Mouse (Mus musculus) macrophage (primary cell): ENCODE results near the gene Vps11. TPM values are rescaled to one million over a fixed set of nuclear protein-coding genes. Genes with fewer than 3 reads are reported as not detected.

Experiments
- H3K27ac ChIP-seq: fragments of 350-480 bp; formaldehyde crosslinking; 2 replicates; pipeline ENCODE4 v1.9.0; 2021
- H3K36me3 ChIP-seq: fragments of 350-480 bp; formaldehyde crosslinking; 2 replicates; pipeline ENCODE4 v1.9.0; 2021; ENCODE audit errors: inconsistent target
- H3K4me3 ChIP-seq: fragments of 350-480 bp; formaldehyde crosslinking; 2 replicates; pipeline ENCODE4 v1.9.0; 2021; ENCODE audit errors: inconsistent target
- H3K79me2 ChIP-seq: fragments of 350-480 bp; formaldehyde crosslinking; 2 replicates; pipeline ENCODE4 v1.9.0; 2021; ENCODE audit errors: inconsistent target
- WGBS: methylation state at CpG from one replicate; pipeline ENCODE4 v1.1.7; 2026; ENCODE audit warnings: inconsistent platforms; ENCODE audit not compliant: missing documents; 5-methylcytosine and 5-hydroxymethylcytosine counted together
- polyA plus RNA-seq: library from polyadenylated mRNA; stranded (reverse); fragments of 250-400 nt; gene quantifications from 3 replicates; pipeline ENCODE4 v1.2.4, GENCODE M21; 2018; ENCODE audit warnings: inconsistent platforms

Vps11 gene
- polyA plus RNA-seq, 1 experiment from 2014 or later: 37.9 TPM

- H3K4me3 ChIP-seq: peak within 1 kb of the TSS; percentile 71
- peaks cover 13% of the 10 kb centered on the region for H3K36me3 ChIP-seq
- WGBS: under 1% methylated on average over 67 of the region's 67 CpGs
- peak within 1 kb of the TSS; percentile 79 for H3K27ac ChIP-seq
- H3K79me2 ChIP-seq: peaks cover 37% of the 10 kb centered on the region
Observed at GRCm38 (mm10) chr9:44319887-44320798, 41.3 kb downstream of the Vps11 start, which contains the start of gene C2cd2l. C2cd2l (minus strand) TSS chr9:44320285.

GRCm38 (mm10) chr9:44319105-44319886 is 42.2 kb downstream of the Vps11 start:
- Histone ChIP-seq H3K79me2 (peaks cover 37% of the 10 kb centered on the region), H3K36me3 (peaks cover 22% of the 10 kb centered on the region), H3K4me3 (peak overlapping the region; percentile 71), H3K27ac (peak overlapping the region; percentile 79)
- WGBS: 4% methylated on average over 37 of the region's 37 CpGs

- peaks cover 27% of the 10 kb centered on the region for H3K36me3 ChIP-seq
- peaks cover 37% of the 10 kb centered on the region for H3K79me2 ChIP-seq
- WGBS: 22% methylated on average over 3 of the region's 3 CpGs
- H3K27ac ChIP-seq: peak overlapping the region; percentile 79
- peak overlapping the region; percentile 71 for H3K4me3 ChIP-seq
Observed at GRCm38 (mm10) chr9:44318826-44319095, 42.7 kb downstream of the Vps11 start.

GRCm38 (mm10) chr9:44318076-44318825 is 43.2 kb downstream of the Vps11 start:
- H3K27ac ChIP-seq: peak overlapping the region; percentile 79
- 78% methylated on average over 5 of the region's 5 CpGs for WGBS
- H3K36me3 ChIP-seq: peaks cover 32% of the 10 kb centered on the region
- H3K79me2 ChIP-seq: peaks cover 37% of the 10 kb centered on the region
- H3K4me3 ChIP-seq: peak overlapping the region; percentile 71

DNA sequence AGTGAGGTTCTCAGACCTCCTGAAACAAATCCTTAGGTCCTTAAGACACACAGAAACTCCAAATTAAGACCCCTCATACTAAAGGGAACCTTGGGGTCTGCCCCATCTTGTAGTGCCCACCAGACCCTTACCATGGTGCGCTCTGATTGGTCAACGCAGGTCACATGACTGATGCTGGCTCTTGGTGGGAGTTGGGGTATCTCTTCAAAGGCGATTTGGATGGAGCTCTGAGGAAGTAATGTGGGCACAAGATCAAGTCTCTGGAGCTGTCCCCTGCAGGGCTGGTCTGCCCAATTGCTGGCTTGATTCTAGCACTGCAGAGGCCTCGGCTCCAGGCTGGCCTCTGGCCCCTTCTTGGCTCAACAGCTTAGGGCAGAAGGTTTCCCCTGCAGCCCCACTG is 44.0 kb downstream of the Vps11 start:
- H3K4me3 ChIP-seq: peak overlapping the region; percentile 71; the same call in 1 of the 2 replicates
- H3K79me2 ChIP-seq: peaks cover 37% of the 10 kb centered on the region
- H3K36me3 ChIP-seq: peaks cover 40% of the 10 kb centered on the region
- 95% methylated on average over 4 of the region's 4 CpGs for WGBS
- peak overlapping the region; percentile 79 for H3K27ac ChIP-seq

GRCm38 (mm10) chr9:44314910-44315309 is 46.6 kb downstream of the Vps11 start:
- WGBS: 93% methylated on average over 18 of the region's 18 CpGs
- peaks cover 59% of the 10 kb centered on the region for H3K36me3 ChIP-seq
- H3K27ac ChIP-seq: no peak overlapping the region
- H3K79me2 ChIP-seq: peaks cover 37% of the 10 kb centered on the region
- H3K4me3 ChIP-seq: no peak overlapping the region

DNA sequence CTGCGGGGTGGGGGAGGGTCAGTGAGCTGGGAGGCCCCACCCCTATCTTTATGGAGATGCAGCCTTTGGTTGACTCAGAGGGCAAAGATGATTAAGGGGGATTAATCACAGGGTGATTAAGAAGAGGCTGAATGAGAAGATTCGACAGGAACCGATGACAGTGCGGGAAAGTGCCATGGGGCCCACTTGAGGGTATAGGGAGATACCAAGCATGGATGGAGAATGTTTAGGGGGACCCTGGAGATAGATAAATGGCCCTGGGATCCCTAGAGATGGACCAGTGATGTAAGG is 47.3 kb downstream of the Vps11 start:
- Histone ChIP-seq H3K4me3 (no peak overlapping the region), H3K79me2 (peaks cover 34% of the 10 kb centered on the region), H3K27ac (no peak overlapping the region), H3K36me3 (peaks cover 59% of the 10 kb centered on the region)
- WGBS: 93% methylated on average over 4 of the region's 4 CpGs

GRCm38 (mm10) chr9:44313476-44314256 is 47.8 kb downstream of the Vps11 start:
- Histone ChIP-seq H3K36me3 (peaks cover 59% of the 10 kb centered on the region), H3K79me2 (peaks cover 29% of the 10 kb centered on the region), H3K27ac (no peak overlapping the region), H3K4me3 (no peak overlapping the region)
- WGBS: 96% methylated on average over 19 of the region's 19 CpGs

DNA sequence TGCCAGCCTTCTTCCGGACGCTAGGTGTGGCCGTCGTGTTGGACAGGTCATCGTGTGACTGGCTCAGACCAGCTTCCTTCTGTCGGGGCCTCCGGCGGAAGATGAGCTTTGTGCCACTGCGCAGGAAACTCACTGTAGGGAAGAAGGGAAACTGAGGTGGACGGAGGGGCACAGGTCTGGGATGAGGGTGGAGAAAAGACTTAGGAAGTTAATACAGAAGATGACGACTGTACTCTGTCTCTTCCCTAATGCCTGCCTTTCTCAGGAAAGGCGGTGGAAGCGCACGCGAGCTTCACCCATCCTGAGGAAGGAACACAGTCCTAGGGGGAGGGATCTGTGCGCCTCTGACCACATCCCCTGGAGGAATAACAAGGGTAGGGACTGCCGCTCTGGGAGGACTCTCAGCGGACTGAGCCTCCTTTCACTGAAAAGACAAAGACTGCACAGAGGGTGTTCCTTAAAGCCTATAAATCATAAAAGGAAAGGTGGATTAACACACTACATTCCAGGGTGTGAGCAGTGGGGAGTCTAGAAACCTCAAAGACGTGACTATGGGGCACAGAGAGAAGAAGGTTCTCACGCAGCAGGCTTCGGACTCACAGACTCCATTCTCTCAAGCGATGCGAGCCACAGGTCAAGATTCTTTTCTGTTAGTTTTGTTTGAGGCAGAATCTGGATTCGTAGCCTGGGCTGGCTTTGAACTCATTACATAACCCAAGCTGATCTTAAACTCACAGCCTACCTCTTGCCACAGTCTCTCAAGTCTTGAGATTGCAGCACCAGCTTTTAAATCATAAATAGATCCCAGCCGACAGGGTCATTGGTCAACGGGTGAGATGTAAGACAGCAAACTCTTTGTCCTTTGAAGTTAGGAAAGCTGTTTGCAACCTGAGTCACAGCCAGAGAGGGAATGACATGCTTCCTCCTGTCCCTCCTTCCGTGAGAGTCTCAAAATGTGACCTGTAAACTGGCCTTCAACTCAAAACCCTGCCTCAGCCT is 50.0 kb downstream of the Vps11 start:
- peaks cover 7% of the 10 kb centered on the region; the same call in 1 of the 2 replicates for H3K79me2 ChIP-seq
- no peak overlapping the region for H3K4me3 ChIP-seq
- 51% methylated on average over 27 of the region's 27 CpGs for WGBS
- H3K36me3 ChIP-seq: peaks cover 59% of the 10 kb centered on the region
- H3K27ac ChIP-seq: no peak overlapping the region

GRCm38 (mm10) chr9:44310750-44311135 is 50.7 kb downstream of the Vps11 start:
- WGBS: 79% methylated on average over 10 of the region's 10 CpGs
- Histone ChIP-seq H3K36me3 (peaks cover 52% of the 10 kb centered on the region), H3K4me3 (no peak overlapping the region), H3K79me2 (no peaks in the 10 kb centered on the region; the same call in 1 of the 2 replicates), H3K27ac (no peak overlapping the region)

GRCm38 (mm10) chr9:44309756-44310155 is 51.7 kb downstream of the Vps11 start:
- Histone ChIP-seq H3K27ac (no peak overlapping the region), H3K79me2 (peaks cover 6% of the 10 kb centered on the region), H3K36me3 (peaks cover 42% of the 10 kb centered on the region), H3K4me3 (no peak overlapping the region)
- 91% methylated on average over 3 of the region's 3 CpGs for WGBS

DNA sequence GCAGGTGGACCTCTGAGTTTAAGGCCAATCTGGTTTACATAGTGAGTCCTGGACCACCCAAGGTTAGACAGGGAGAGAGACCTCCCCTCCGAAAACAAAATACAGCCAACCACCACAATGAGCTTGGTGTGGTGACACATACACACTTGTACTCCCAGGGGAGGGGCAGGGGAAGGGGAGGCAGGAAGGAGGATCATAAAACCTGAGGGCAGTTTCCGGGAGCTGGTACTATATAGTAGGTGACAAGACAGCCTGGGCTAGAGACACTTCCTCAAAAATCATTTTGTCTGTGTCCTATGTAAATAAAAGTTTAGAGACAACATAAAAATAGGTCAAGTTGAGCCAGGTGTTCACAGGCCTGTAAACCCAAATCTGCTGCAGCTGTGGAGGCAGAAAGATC is 54.2 kb downstream of the Vps11 start:
- H3K79me2 ChIP-seq: peaks cover 31% of the 10 kb centered on the region
- no peak overlapping the region for H3K27ac ChIP-seq
- WGBS: 86% methylated on average over 2 of the region's 2 CpGs
- no peak overlapping the region for H3K4me3 ChIP-seq
- peaks cover 27% of the 10 kb centered on the region; the same call in 1 of the 2 replicates for H3K36me3 ChIP-seq

- peaks cover 30% of the 10 kb centered on the region; the same call in 1 of the 2 replicates for H3K36me3 ChIP-seq
- peaks cover 38% of the 10 kb centered on the region for H3K79me2 ChIP-seq
- WGBS: 74% methylated on average over 6 of the region's 6 CpGs
- no peak overlapping the region for H3K27ac ChIP-seq
- H3K4me3 ChIP-seq: no peak overlapping the region
Observed at GRCm38 (mm10) chr9:44306532-44306931, 54.9 kb downstream of the Vps11 start.
